Mouse (Mus musculus): ENCODE results near the gene Dapl1. TPM values are rescaled to one million over a fixed set of nuclear protein-coding genes. Genes with fewer than 3 reads are reported as not detected.

Dapl1 gene
- not detected for total RNA-seq (2021)
- long read RNA-seq, experiment 1, result 0 reads
- long read RNA-seq, experiment 2, result 0 reads

- DNase-seq, result peak; percentile 9
- intact Hi-C loops (cut with DNase I; ENCODE audit: low total_unique reads), result no loop called here
These were observed at the start of gene Dapl1 for GRCm38 (mm10) chr2:59484438-59484837. Gene Dapl1 (plus strand): TSS chr2:59484653.

GRCm38 (mm10) chr2:59434820-59435219, 49.6 kb upstream of the Dapl1 start:
- no peak for DNase-seq
- intact Hi-C loops (cut with DNase I; ENCODE audit: low total_unique reads), result loop anchor here (10.0 kb wide), 1 partner anchor 730 kb away; no protein-coding TSS in a partner anchor

GRCm38 (mm10) chr2:59437684-59438393, 46.6 kb upstream of the Dapl1 start:
- intact Hi-C loops (cut with DNase I; ENCODE audit: low total_unique reads), result loop anchor here (10.0 kb wide), 1 partner anchor 733 kb away; no protein-coding TSS in a partner anchor
- DNase-seq, result peak; percentile 31

- intact Hi-C loops (cut with DNase I; ENCODE audit: low total_unique reads), result loop anchor here (10.0 kb wide), 1 partner anchor 734 kb away; no protein-coding TSS in a partner anchor
- peak; percentile 43 for DNase-seq
These were observed 45.9 kb upstream of the Dapl1 start for GRCm38 (mm10) chr2:59438479-59438935.

GRCm38 (mm10) chr2:59439824-59440223, 44.6 kb upstream of the Dapl1 start:
- intact Hi-C loops (cut with DNase I; ENCODE audit: low total_unique reads), result loop anchor here (10.0 kb wide), 1 partner anchor 735 kb away; no protein-coding TSS in a partner anchor
- no peak for DNase-seq

GRCm38 (mm10) chr2:59440481-59440880, 44.0 kb upstream of the Dapl1 start:
- DNase-seq, result peak; percentile 52

GRCm38 (mm10) chr2:59441681-59442080, 42.8 kb upstream of the Dapl1 start:
- intact Hi-C loops (cut with DNase I; ENCODE audit: low total_unique reads), result no loop called here

More at GRCm38 (mm10) chr2:59440481-59440880, 44.0 kb upstream of the Dapl1 start:
- intact Hi-C loops (cut with DNase I; ENCODE audit: low total_unique reads), result no loop called here

GRCm38 (mm10) chr2:59446671-59447070, 37.8 kb upstream of the Dapl1 start:
- intact Hi-C loops (cut with DNase I; ENCODE audit: low total_unique reads), result no loop called here
- DNase-seq, result no peak

More at GRCm38 (mm10) chr2:59441681-59442080, 42.8 kb upstream of the Dapl1 start:
- DNase-seq, result no peak

GRCm38 (mm10) chr2:59447712-59448111, 36.7 kb upstream of the Dapl1 start:
- DNase-seq, result no peak

GRCm38 (mm10) chr2:59448516-59448915, 35.9 kb upstream of the Dapl1 start:
- intact Hi-C loops (cut with DNase I; ENCODE audit: low total_unique reads), result no loop called here
- no peak for DNase-seq

More at GRCm38 (mm10) chr2:59447712-59448111, 36.7 kb upstream of the Dapl1 start:
- intact Hi-C loops (cut with DNase I; ENCODE audit: low total_unique reads), result no loop called here

- intact Hi-C loops (cut with DNase I; ENCODE audit: low total_unique reads), result no loop called here
- no peak for DNase-seq
These were observed 35.5 kb upstream of the Dapl1 start for GRCm38 (mm10) chr2:59448921-59449320.

- no peak for DNase-seq
- intact Hi-C loops (cut with DNase I; ENCODE audit: low total_unique reads), result no loop called here
These were observed 32.8 kb upstream of the Dapl1 start for GRCm38 (mm10) chr2:59451675-59452074.

GRCm38 (mm10) chr2:59452102-59452501, 32.4 kb upstream of the Dapl1 start:
- DNase-seq, result no peak
- intact Hi-C loops (cut with DNase I; ENCODE audit: low total_unique reads), result no loop called here

GRCm38 (mm10) chr2:59462086-59462485, 22.4 kb upstream of the Dapl1 start:
- intact Hi-C loops (cut with DNase I; ENCODE audit: low total_unique reads), result no loop called here
- DNase-seq, result no peak

- no peak for DNase-seq
- intact Hi-C loops (cut with DNase I; ENCODE audit: low total_unique reads), result no loop called here
These were observed 20.8 kb upstream of the Dapl1 start for GRCm38 (mm10) chr2:59463428-59464182.

GRCm38 (mm10) chr2:59465671-59466070, 18.8 kb upstream of the Dapl1 start:
- intact Hi-C loops (cut with DNase I; ENCODE audit: low total_unique reads), result no loop called here
- no peak for DNase-seq

- intact Hi-C loops (cut with DNase I; ENCODE audit: low total_unique reads), result no loop called here
- DNase-seq, result no peak
These were observed 18.1 kb upstream of the Dapl1 start for GRCm38 (mm10) chr2:59466358-59466757.

GRCm38 (mm10) chr2:59467085-59467484, 17.4 kb upstream of the Dapl1 start:
- DNase-seq, result no peak
- intact Hi-C loops (cut with DNase I; ENCODE audit: low total_unique reads), result no loop called here

GRCm38 (mm10) chr2:59467976-59468375, 16.5 kb upstream of the Dapl1 start:
- intact Hi-C loops (cut with DNase I; ENCODE audit: low total_unique reads), result no loop called here
- no peak for DNase-seq

GRCm38 (mm10) chr2:59469590-59470245, 14.7 kb upstream of the Dapl1 start:
- no peak for DNase-seq
- intact Hi-C loops (cut with DNase I; ENCODE audit: low total_unique reads), result no loop called here

Measured in gastrocnemius, postnatal 14 days (tissue).